Mouse (Mus musculus) heart, embryonic 11.5 days (tissue): Measurements from ENCODE around the gene Notch4. TPM values are rescaled to one million over a fixed set of nuclear protein-coding genes. Genes with fewer than 3 reads are reported as not detected.
"Not testable (repeated sequence)": the region's sequence is repeated elsewhere in the genome, so short reads cannot be mapped to it uniquely, and the experiment has no call there.

Experiments
- ATAC-seq: fragments of 200-750 bp; cut with Nextera tagmentation; replicated peaks from 2 replicates; pipeline ENCODE4 v1.8.0; 2017; ENCODE audit warnings: moderate library complexity; ENCODE audit not compliant: insufficient number of reproducible peaks, low FRiP score, low TSS enrichment
- H3K27ac ChIP-seq: fragments of 300-500 bp; sonication (generic); 2 replicates; pipeline ENCODE4 v1.5.1; 2014; ENCODE audit warnings: mild to moderate bottlenecking, low read depth, low read length
- H3K27me3 ChIP-seq: fragments of 300-500 bp; sonication (generic); 2 replicates; pipeline ENCODE4 v1.6.1; 2014; ENCODE audit warnings: mild to moderate bottlenecking, low read length, mixed read lengths; ENCODE audit not compliant: control insufficient read depth, insufficient read depth
- H3K36me3 ChIP-seq: fragments of 300-500 bp; sonication (generic); 2 replicates; pipeline ENCODE4 v1.6.1; 2014; ENCODE audit warnings: mild to moderate bottlenecking, low read length, moderate library complexity, mixed read lengths; ENCODE audit not compliant: control insufficient read depth, insufficient read depth
- H3K4me1 ChIP-seq: fragments of 300-500 bp; sonication (generic); 2 replicates; pipeline ENCODE4 v1.6.1; 2014; ENCODE audit warnings: low read length; ENCODE audit not compliant: control insufficient read depth, insufficient read depth
- H3K4me2 ChIP-seq: fragments of 300-500 bp; sonication (generic); 2 replicates; pipeline ENCODE4 v1.6.1; 2014; ENCODE audit warnings: mild to moderate bottlenecking, moderate library complexity
- H3K4me3 ChIP-seq: fragments of 300-500 bp; sonication (generic); 2 replicates; pipeline ENCODE4 v1.5.1; 2014; ENCODE audit warnings: low read depth, low read length
- H3K9ac ChIP-seq: fragments of 300-500 bp; sonication (generic); 2 replicates; pipeline ENCODE4 v1.6.1; 2014; ENCODE audit warnings: mild to moderate bottlenecking, low read depth, low read length, moderate library complexity
- H3K9me3 ChIP-seq: fragments of 300-500 bp; sonication (generic); replicated peaks from 2 replicates; pipeline ENCODE4 v1.6.1; 2016; ENCODE audit warnings: low read length; ENCODE audit not compliant: control insufficient read depth
- WGBS: fragments of 180-500 bp; shearing (Covaris S2); extraction: QIAGEN DNeasy Blood & Tissue Kit; methylation state at CpG from one replicate; pipeline ENCODE4 v1.1.7; 2014; ENCODE audit not compliant: insufficient replicate concordance; 5-methylcytosine and 5-hydroxymethylcytosine counted together
- polyA plus RNA-seq: library from polyadenylated mRNA; unstranded; fragments of >200 nt; fragmentation: Nextera tagmentation; extraction: Ambion mirVana; gene quantifications from 2 replicates; pipeline ENCODE4 v1.2.1, GENCODE M21; 2014

The Notch4 gene
- polyA plus RNA-seq: 6.5 and 8.1 TPM in 2 replicates

DNA sequence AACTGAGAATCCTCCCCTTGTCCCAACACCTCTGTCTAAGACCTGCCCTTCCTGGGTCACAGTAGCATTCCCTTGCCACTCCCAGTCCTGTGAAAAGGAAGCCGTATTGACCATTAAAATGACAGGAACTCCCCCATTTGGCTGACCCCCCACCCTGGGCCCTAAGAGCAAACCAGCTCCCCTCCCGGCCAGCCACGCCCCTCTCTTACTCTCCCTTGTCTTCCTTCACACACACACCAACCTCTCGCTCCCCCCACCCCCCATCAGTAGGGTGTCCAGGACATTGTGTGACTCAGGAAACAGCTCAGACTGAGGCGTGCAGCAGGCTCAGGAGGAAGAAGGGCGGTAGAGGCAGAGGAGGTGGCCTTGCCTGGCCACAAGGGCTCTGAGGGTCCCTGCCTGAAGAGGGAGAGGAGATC is at the start of gene Notch4:
Notch4 (plus strand) TSS at position 266 of the 419 bp plus-strand sequence.
- H3K36me3 ChIP-seq: no peaks in the 10 kb centered on the region
- H3K9ac ChIP-seq: peak within 1 kb of the TSS; percentile 52
- no peaks in the 10 kb centered on the region for H3K9me3 ChIP-seq
- H3K27ac ChIP-seq: peak within 1 kb of the TSS; percentile 77
- 3% methylated on average over 6 of the region's 6 CpGs for WGBS
- peak; percentile 44; the same call in 1 of the 2 replicates for ATAC-seq
- peaks cover 9% of the 10 kb centered on the region; the same call in 1 of the 2 replicates for H3K27me3 ChIP-seq
- peak within 1 kb of the TSS; percentile 53 for H3K4me2 ChIP-seq
- H3K4me3 ChIP-seq: peak within 1 kb of the TSS; percentile 28
- peaks cover 7% of the 10 kb centered on the region; the same call in 1 of the 2 replicates for H3K4me1 ChIP-seq

DNA sequence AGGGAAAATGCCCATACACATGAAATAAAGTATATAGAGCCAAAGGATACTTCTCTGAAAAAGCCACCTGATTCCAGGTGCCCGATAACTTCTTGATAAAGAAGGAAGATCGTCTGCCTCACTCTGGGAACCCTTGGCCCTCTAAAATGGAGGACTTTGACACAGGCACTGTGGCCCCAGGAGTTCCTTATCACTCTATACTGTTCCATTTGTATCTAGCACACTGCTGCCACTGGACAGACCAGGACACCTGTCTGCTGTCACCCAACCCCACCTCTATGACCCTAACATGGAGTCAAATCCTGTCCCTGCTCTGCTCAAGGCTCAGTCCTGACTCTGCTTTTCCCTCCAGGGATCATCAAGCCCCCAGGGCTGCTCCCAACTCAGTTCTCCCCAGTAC is 47.6 kb upstream of the Notch4 start:
- Histone ChIP-seq H3K27ac (no peak overlapping the region), H3K4me1 (no peaks in the 10 kb centered on the region), H3K9ac (no peak overlapping the region), H3K36me3 (no peaks in the 10 kb centered on the region), H3K4me3 (no peak overlapping the region), H3K9me3 (no peaks in the 10 kb centered on the region), H3K4me2 (no peak overlapping the region), H3K27me3 (no peaks in the 10 kb centered on the region)
- no peak for ATAC-seq
- 73% methylated on average over 2 of the region's 2 CpGs for WGBS

DNA sequence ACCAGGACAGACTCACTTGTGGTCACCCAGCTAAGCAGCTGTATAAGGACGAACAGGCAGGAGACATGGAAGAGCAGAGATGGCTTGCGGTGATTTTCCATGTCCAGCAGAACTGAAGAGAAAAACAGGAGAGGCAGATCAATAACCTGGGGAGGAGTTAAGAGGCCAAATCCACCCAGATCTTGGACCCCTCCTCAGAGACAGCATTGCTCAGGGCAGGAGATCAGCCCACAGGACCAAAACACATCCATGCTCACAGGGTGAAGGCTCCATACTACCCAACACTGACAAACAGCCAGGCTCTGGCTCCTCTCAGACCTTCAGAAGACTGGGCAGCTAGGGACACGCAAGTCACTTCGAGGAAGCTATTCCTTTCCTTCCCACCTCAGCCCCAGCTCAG is 46.8 kb upstream of the Notch4 start, which contains the start of gene Btnl6:
Btnl6 (minus strand) TSS at position 101 of the 400 bp plus-strand sequence.
- 80% methylated on average over 4 of the region's 4 CpGs for WGBS
- Histone ChIP-seq H3K27me3 (no peaks in the 10 kb centered on the region), H3K4me2 (no peak within 1 kb of the TSS), H3K36me3 (no peaks in the 10 kb centered on the region), H3K4me1 (no peaks in the 10 kb centered on the region), H3K27ac (no peak within 1 kb of the TSS), H3K9me3 (no peaks in the 10 kb centered on the region), H3K4me3 (no peak within 1 kb of the TSS), H3K9ac (no peak within 1 kb of the TSS)
- ATAC-seq: no peak

DNA sequence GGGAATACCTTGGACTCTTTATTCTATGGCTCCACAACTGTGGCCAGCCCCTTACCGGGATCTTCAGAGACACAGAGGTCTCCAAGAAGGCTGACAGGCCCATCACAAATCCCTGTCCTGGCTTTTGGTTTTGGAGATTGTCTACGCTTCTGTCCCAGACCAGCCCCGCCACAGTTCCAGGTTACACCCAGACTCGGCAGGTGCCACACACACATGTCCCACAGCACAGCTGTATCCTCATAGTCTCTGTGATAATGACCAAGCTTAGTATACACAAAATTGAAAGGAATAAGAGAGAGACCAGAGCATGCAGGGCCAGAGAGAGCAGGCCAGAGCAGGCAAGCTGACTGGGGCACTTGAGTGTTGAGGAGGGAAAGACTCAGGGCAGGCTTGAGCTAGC is 46.3 kb upstream of the Notch4 start:
- 87% methylated on average over 4 of the region's 4 CpGs for WGBS

DNA sequence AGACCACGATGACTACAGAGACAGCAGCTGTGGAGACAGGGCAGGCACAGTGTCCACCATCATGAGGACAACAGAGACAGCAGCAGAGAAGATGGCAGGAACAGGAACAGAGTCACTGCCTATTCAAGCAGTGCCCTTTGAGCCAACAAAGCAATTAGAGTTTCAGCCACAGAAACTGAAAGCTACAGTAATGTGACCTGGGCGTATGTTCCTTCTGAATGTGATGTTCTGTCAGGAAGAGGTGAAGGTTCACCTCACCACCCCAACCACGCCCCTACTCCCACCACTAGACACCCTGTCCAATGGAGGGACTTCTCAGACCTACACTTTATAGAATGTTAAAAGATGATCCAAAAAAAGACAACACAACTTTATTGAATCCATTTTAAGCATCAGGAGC is 45.5 kb upstream of the Notch4 start:
- H3K4me2 ChIP-seq, H3K27ac ChIP-seq, H3K27me3 ChIP-seq, H3K4me3 ChIP-seq, H3K9ac ChIP-seq, H3K36me3 ChIP-seq, H3K9me3 ChIP-seq, ATAC-seq, H3K4me1 ChIP-seq: not testable (repeated sequence)
- WGBS: 61% methylated on average over 3 of the region's 3 CpGs

More for the DNA sequence above, 46.3 kb upstream of the Notch4 start:
- ATAC-seq: no peak
- Histone ChIP-seq H3K9me3 (no peaks in the 10 kb centered on the region), H3K4me1 (no peaks in the 10 kb centered on the region), H3K9ac (no peak overlapping the region), H3K4me2 (no peak overlapping the region), H3K4me3 (no peak overlapping the region), H3K27ac (no peak overlapping the region), H3K27me3 (no peaks in the 10 kb centered on the region), H3K36me3 (no peaks in the 10 kb centered on the region)

DNA sequence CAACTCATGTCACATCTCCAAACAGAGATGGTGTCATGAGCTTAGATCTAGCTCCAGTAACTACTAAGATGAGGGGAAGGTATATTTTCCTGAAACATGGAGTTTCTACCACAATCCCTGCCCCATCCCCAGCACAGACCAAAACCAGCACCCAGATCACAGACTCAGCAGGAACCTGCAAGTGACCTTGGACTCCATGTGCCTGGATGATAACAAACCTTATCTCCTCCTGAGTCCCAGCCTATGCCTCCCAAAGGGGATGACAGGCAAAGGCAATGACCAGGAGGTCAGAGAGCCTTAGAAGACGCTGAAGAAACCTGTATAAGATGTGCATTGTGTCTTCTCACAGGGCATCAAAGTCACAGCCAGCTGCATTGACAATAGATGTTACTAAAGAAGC is 45.1 kb upstream of the Notch4 start:
- 48% methylated on average over 1 of the region's 1 CpGs for WGBS
- no peaks in the 10 kb centered on the region for H3K9me3 ChIP-seq
- no peak overlapping the region for H3K9ac ChIP-seq
- no peak overlapping the region for H3K27ac ChIP-seq
- no peaks in the 10 kb centered on the region for H3K36me3 ChIP-seq
- H3K27me3 ChIP-seq: no peaks in the 10 kb centered on the region
- no peak overlapping the region for H3K4me3 ChIP-seq
- no peak for ATAC-seq
- no peak overlapping the region for H3K4me2 ChIP-seq
- no peaks in the 10 kb centered on the region for H3K4me1 ChIP-seq

DNA sequence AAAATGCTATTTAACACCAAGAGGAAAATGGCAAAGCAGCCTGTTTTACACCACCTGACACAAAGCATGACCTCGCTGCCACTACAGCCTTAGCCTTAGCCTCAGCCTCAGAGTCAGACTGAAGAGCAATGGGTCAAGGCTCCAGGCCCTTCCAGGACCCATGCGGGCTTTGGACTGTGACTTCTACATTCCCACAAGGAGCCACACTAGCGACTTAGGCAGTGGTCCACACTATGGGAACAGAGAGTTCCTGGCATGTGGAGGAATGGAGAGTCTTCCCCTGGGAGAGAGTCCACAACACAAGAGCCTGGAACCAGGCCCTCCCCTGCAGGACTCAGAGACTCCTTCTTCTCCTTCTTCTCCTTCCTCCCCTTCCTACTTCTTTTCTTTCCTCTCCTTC is 31.4 kb upstream of the Notch4 start:
- Histone ChIP-seq H3K36me3 (no peaks in the 10 kb centered on the region), H3K4me2 (no peak overlapping the region), H3K4me3 (no peak overlapping the region), H3K4me1 (no peaks in the 10 kb centered on the region), H3K9me3 (no peaks in the 10 kb centered on the region), H3K27ac (no peak overlapping the region), H3K9ac (no peak overlapping the region), H3K27me3 (no peaks in the 10 kb centered on the region)
- ATAC-seq: no peak
- 82% methylated on average over 3 of the region's 3 CpGs for whole genome bisulfite sequencing

DNA sequence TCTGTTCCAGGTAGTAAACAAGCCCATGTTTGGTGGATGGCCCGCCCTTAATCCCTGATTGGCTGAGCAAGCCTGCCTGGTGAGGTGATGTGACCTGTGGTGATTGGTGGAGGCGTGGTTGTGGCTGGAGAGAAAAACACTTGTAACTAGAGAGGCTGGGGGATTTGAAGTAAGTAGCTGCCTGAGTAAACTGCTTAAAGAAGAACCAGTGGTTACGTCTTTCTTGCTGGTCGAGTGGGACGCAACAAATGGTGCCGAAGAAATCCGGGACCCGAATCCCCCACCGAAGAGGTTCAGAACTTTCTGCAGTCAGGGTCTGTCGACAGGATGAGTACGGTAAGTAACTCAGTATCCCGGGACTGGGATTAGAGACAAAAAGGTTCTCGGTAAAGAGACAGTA is 20.5 kb upstream of the Notch4 start:
- H3K4me2 ChIP-seq, H3K4me3 ChIP-seq, H3K27ac ChIP-seq, H3K9ac ChIP-seq, H3K9me3 ChIP-seq, H3K4me1 ChIP-seq, ATAC-seq, H3K36me3 ChIP-seq, H3K27me3 ChIP-seq: not testable (repeated sequence)
- 90% methylated on average over 12 of the region's 13 CpGs for WGBS

DNA sequence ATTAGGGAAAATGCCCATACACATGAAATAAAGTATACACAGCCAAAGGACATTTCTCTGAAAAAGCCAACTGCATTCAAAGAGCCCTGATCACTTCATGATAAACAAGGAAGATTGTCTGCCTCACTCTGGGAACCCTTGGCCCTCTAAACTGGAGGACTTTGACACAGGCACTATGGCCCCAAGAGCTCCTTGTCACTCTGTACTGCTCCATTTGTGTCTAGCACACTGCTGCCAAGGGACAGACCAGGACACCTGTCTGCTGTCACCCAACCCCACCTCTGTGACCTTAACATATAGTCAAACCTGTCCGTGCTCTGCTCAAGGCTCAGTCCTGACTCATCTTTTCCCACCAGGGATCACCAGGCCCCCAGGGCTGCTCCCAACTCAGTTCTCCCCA is 17.3 kb upstream of the Notch4 start:
- no peak overlapping the region for H3K27ac ChIP-seq
- no peaks in the 10 kb centered on the region for H3K36me3 ChIP-seq
- H3K9ac ChIP-seq: no peak overlapping the region
- H3K4me3 ChIP-seq: no peak overlapping the region
- H3K4me2 ChIP-seq: no peak overlapping the region
- no peaks in the 10 kb centered on the region for H3K27me3 ChIP-seq
- 77% methylated on average over 1 of the region's 1 CpGs for WGBS
- no peak for ATAC-seq
- no peaks in the 10 kb centered on the region for H3K4me1 ChIP-seq
- H3K9me3 ChIP-seq: no peaks in the 10 kb centered on the region
